Mouse (Mus musculus) small intestine, adult 2 months (tissue): ENCODE results near the gene D16Ertd472e.

Experiments
- CTCF ChIP-seq: fragments of 200-500 bp; IDR thresholded peaks from 2 replicates; pipeline ENCODE4 v1.5.1; 2012; ENCODE audit warnings: low read depth, mild to moderate bottlenecking, control low read depth, inconsistent platforms, low read length, moderate library complexity, mixed read lengths; ENCODE audit not compliant: insufficient replicate concordance, insufficient read length; ENCODE audit errors: extremely low read depth
- POLR2A ChIP-seq: fragments of 200-500 bp; IDR thresholded peaks from 2 replicates; pipeline ENCODE4 v1.6.1; 2012; ENCODE audit warnings: low read depth, mild to moderate bottlenecking, control low read depth, inconsistent platforms, low read length, moderate library complexity

DNA sequence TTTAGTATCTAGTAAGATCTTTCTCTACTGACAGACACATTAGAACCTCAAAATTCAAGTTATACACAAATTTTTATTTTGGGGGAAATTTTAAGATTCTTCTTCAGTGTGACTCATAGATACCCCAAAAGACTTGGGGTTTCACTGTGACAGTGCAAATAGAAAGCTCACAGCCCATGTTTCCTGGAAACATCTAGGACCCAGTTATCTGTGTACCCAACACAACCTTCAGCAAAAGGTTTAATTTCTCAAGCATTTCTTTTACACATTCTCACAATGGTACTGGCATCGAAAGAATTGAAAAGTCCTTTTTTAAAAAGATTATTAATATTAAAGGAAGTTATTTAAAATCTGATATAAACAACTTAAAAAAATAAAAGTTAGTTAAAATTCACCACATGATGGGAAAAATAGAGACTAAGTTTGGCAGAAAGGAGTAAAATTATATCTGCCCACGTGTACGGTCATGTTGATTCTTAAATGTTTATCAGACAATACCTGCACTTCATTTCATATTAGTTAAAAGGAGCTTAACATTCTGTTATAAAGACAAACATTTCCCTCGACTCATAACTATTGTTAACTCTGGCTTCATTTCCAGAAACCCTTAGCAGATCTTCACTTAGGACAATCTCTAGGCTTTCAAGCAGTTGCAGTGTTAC is 1.2 kb downstream of the D16Ertd472e start:
- TF ChIP-seq CTCF, result no peak
- no peak for TF ChIP-seq POLR2A
